Mouse (Mus musculus) MEL (cell line): Measurements from ENCODE around the gene Dusp1.

Experiments used
- CHD1 ChIP-seq: IDR thresholded peaks from 2 replicates; pipeline ENCODE4 v1.6.1; 2012; ENCODE audit warnings: low read depth, mild to moderate bottlenecking, inconsistent platforms, low read length, improper control_type of control experiment
- CTCF ChIP-seq, 3 experiments: IDR thresholded peaks in 2 of 3; conservative IDR thresholded peaks in 1 of 3; 2 replicates each; pipeline ENCODE4 v1.5.1; 2011 to 2012; ENCODE audit warnings: low read length in 3 of 3, low read depth in 2 of 3, mild to moderate bottlenecking in 2 of 3, improper control_type of control experiment in 1 of 3, inconsistent platforms in 1 of 3, mixed read lengths in 1 of 3, moderate library complexity in 1 of 3; ENCODE audit not compliant: control insufficient read depth in 1 of 3, insufficient read depth in 1 of 3, poor library complexity in 1 of 3, severe bottlenecking in 1 of 3

DNA sequence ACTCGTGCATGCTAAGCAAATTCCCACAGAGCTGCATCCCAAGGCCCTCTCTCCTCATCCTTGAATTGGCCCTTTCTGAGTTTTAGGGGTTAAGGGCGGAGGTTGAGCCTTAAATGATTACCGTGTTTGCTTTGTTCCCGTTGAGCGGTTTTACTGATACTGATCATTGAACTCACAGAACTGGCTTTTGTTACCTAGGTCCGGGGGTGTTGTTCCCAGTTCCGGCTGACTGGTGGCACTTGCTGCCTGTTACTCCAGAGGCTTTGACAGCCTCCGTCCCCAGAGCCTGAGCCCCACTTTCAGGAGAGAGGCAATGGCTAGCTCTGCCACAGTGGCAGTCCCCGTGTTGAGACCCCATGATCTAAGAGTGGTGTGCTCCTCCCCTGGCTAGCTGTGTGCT, 2.5 kb upstream of the Dusp1 start:
- TF ChIP-seq CHD1 (no peak), CTCF (IDR thresholded peaks at IDR 0.05 in 2 of 3, conservative IDR thresholded peaks at IDR 0.05 in 1 of 3; ENCODE audit: control insufficient read depth in 1 of 3, insufficient read depth in 1 of 3, low read depth in 2 of 3, low read length in 3 of 3, poor library complexity in 1 of 3, severe bottlenecking in 1 of 3) (no peak)
